Mouse (Mus musculus): Measurements from ENCODE around the gene Pcx. TPM values are rescaled to one million over a fixed set of nuclear protein-coding genes. Genes with fewer than 3 reads are reported as not detected.
A peak's percentile ranks its signal among the peaks of the same experiment; 100 is the strongest.

Gene Pcx
- polyA plus RNA-seq, 1 experiment from 2014 or later, result 53.2 TPM

GRCm38 (mm10) chr19:4556787-4557186 lies 46.5 kb downstream of the Pcx start:
- H3K36me3 ChIP-seq (ENCODE audit: control insufficient read depth, insufficient read depth, low read length), result no peaks in the 10 kb centered on the region
- no peaks in the 10 kb centered on the region for H3K9me3 ChIP-seq (ENCODE audit: control insufficient read depth, low read length)
- ATAC-seq, result no peak
- peak overlapping the region; percentile 52 for H3K27ac ChIP-seq (ENCODE audit: low read depth, low read length)
- H3K4me3 ChIP-seq (ENCODE audit: low read length), result no peak overlapping the region
- no peaks in the 10 kb centered on the region for H3K27me3 ChIP-seq (replicated peaks; ENCODE audit: control insufficient read depth, insufficient read depth, low read length)
- H3K4me2 ChIP-seq (ENCODE audit: low read length), result no peak overlapping the region
- 91% methylated on average over 2 of the region's 2 CpGs for WGBS
- no peak overlapping the region for H3K9ac ChIP-seq (ENCODE audit: low read depth, low read length)
- H3K4me1 ChIP-seq (ENCODE audit: control insufficient read depth, insufficient read depth, low read depth, low read length), result peaks cover 6% of the 10 kb centered on the region; the same call in 1 of the 2 replicates

GRCm38 (mm10) chr19:4557796-4558569 lies 47.7 kb downstream of the Pcx start:
- 48% methylated on average over 8 of the region's 8 CpGs for WGBS
- peak; percentile 95 for ATAC-seq
- Histone ChIP-seq H3K9me3 (ENCODE audit: control insufficient read depth, low read length) (no peaks in the 10 kb centered on the region), H3K4me2 (ENCODE audit: low read length) (no peak overlapping the region), H3K27me3 (replicated peaks; ENCODE audit: control insufficient read depth, insufficient read depth, low read length) (no peaks in the 10 kb centered on the region), H3K36me3 (ENCODE audit: control insufficient read depth, insufficient read depth, low read length) (no peaks in the 10 kb centered on the region), H3K27ac (ENCODE audit: low read depth, low read length) (peak overlapping the region; percentile 77), H3K4me1 (ENCODE audit: control insufficient read depth, insufficient read depth, low read depth, low read length) (peaks cover 6% of the 10 kb centered on the region; the same call in 1 of the 2 replicates), H3K4me3 (ENCODE audit: low read length) (no peak overlapping the region), H3K9ac (ENCODE audit: low read depth, low read length) (no peak overlapping the region)

GRCm38 (mm10) chr19:4558570-4558955 lies 48.3 kb downstream of the Pcx start:
- ATAC-seq, result peak; percentile 66
- Histone ChIP-seq H3K9ac (ENCODE audit: low read depth, low read length) (0 out of 2 replicates have a peak overlapping the region, but pooled peaks have one; percentile 27), H3K9me3 (ENCODE audit: control insufficient read depth, low read length) (no peaks in the 10 kb centered on the region), H3K27me3 (replicated peaks; ENCODE audit: control insufficient read depth, insufficient read depth, low read length) (no peaks in the 10 kb centered on the region), H3K4me1 (ENCODE audit: control insufficient read depth, insufficient read depth, low read depth, low read length) (peaks cover 6% of the 10 kb centered on the region; the same call in 1 of the 2 replicates), H3K27ac (ENCODE audit: low read depth, low read length) (peak overlapping the region; percentile 77), H3K36me3 (ENCODE audit: control insufficient read depth, insufficient read depth, low read length) (no peaks in the 10 kb centered on the region), H3K4me3 (ENCODE audit: low read length) (no peak overlapping the region), H3K4me2 (ENCODE audit: low read length) (no peak overlapping the region)
- 39% methylated on average over 3 of the region's 3 CpGs for WGBS

GRCm38 (mm10) chr19:4559011-4559410 lies 48.7 kb downstream of the Pcx start:
- H3K4me1 ChIP-seq (ENCODE audit: control insufficient read depth, insufficient read depth, low read depth, low read length), result peaks cover 6% of the 10 kb centered on the region; the same call in 1 of the 2 replicates
- H3K27me3 ChIP-seq (replicated peaks; ENCODE audit: control insufficient read depth, insufficient read depth, low read length), result no peaks in the 10 kb centered on the region
- H3K9ac ChIP-seq (ENCODE audit: low read depth, low read length), result no peak overlapping the region
- H3K27ac ChIP-seq (ENCODE audit: low read depth, low read length), result peak overlapping the region; percentile 77
- ATAC-seq, result no peak
- H3K4me3 ChIP-seq (ENCODE audit: low read length), result no peak overlapping the region
- H3K4me2 ChIP-seq (ENCODE audit: low read length), result no peak overlapping the region
- no peaks in the 10 kb centered on the region for H3K36me3 ChIP-seq (ENCODE audit: control insufficient read depth, insufficient read depth, low read length)
- no peaks in the 10 kb centered on the region for H3K9me3 ChIP-seq (ENCODE audit: control insufficient read depth, low read length)
- 58% methylated on average over 3 of the region's 3 CpGs for WGBS

GRCm38 (mm10) chr19:4559588-4559987 lies 49.3 kb downstream of the Pcx start:
- no peaks in the 10 kb centered on the region for H3K27me3 ChIP-seq (replicated peaks; ENCODE audit: control insufficient read depth, insufficient read depth, low read length)
- peaks cover 6% of the 10 kb centered on the region; the same call in 1 of the 2 replicates for H3K4me1 ChIP-seq (ENCODE audit: control insufficient read depth, insufficient read depth, low read depth, low read length)
- no peak overlapping the region for H3K9ac ChIP-seq (ENCODE audit: low read depth, low read length)
- H3K4me3 ChIP-seq (ENCODE audit: low read length), result no peak overlapping the region
- 36% methylated on average over 2 of the region's 2 CpGs for WGBS
- no peaks in the 10 kb centered on the region for H3K9me3 ChIP-seq (ENCODE audit: control insufficient read depth, low read length)
- H3K27ac ChIP-seq (ENCODE audit: low read depth, low read length), result peak overlapping the region; percentile 77
- H3K4me2 ChIP-seq (ENCODE audit: low read length), result no peak overlapping the region
- no peaks in the 10 kb centered on the region for H3K36me3 ChIP-seq (ENCODE audit: control insufficient read depth, insufficient read depth, low read length)
- ATAC-seq, result peak; percentile 65; the same call in 1 of the 2 replicates

- no peak overlapping the region for H3K9ac ChIP-seq (ENCODE audit: low read depth, low read length)
- H3K27ac ChIP-seq (ENCODE audit: low read depth, low read length), result peak overlapping the region; percentile 53
- H3K9me3 ChIP-seq (ENCODE audit: control insufficient read depth, low read length), result no peaks in the 10 kb centered on the region
- 82% methylated on average over 5 of the region's 5 CpGs for WGBS
- no peak overlapping the region for H3K4me3 ChIP-seq (ENCODE audit: low read length)
- H3K4me1 ChIP-seq (ENCODE audit: control insufficient read depth, insufficient read depth, low read depth, low read length), result peaks cover 6% of the 10 kb centered on the region; the same call in 1 of the 2 replicates
- H3K4me2 ChIP-seq (ENCODE audit: low read length), result no peak overlapping the region
- no peaks in the 10 kb centered on the region for H3K36me3 ChIP-seq (ENCODE audit: control insufficient read depth, insufficient read depth, low read length)
- H3K27me3 ChIP-seq (replicated peaks; ENCODE audit: control insufficient read depth, insufficient read depth, low read length), result no peaks in the 10 kb centered on the region
- ATAC-seq, result no peak
Measured at GRCm38 (mm10) chr19:4560205-4560604, 49.9 kb downstream of the Pcx start.

GRCm38 (mm10) chr19:4565678-4566077 lies 55.4 kb downstream of the Pcx start:
- Histone ChIP-seq H3K9ac (ENCODE audit: low read depth, low read length) (no peak overlapping the region), H3K27me3 (replicated peaks; ENCODE audit: control insufficient read depth, insufficient read depth, low read length) (no peaks in the 10 kb centered on the region), H3K4me2 (ENCODE audit: low read length) (no peak overlapping the region), H3K36me3 (ENCODE audit: control insufficient read depth, insufficient read depth, low read length) (no peaks in the 10 kb centered on the region), H3K27ac (ENCODE audit: low read depth, low read length) (no peak overlapping the region), H3K4me1 (ENCODE audit: control insufficient read depth, insufficient read depth, low read depth, low read length) (no peaks in the 10 kb centered on the region), H3K4me3 (ENCODE audit: low read length) (no peak overlapping the region), H3K9me3 (ENCODE audit: control insufficient read depth, low read length) (no peaks in the 10 kb centered on the region)
- 91% methylated on average over 5 of the region's 5 CpGs for WGBS
- no peak for ATAC-seq

GRCm38 (mm10) chr19:4566880-4567279 lies 56.6 kb downstream of the Pcx start:
- WGBS, result 80% methylated on average over 2 of the region's 2 CpGs
- H3K4me1 ChIP-seq (ENCODE audit: control insufficient read depth, insufficient read depth, low read depth, low read length), result no peaks in the 10 kb centered on the region
- no peak overlapping the region for H3K27ac ChIP-seq (ENCODE audit: low read depth, low read length)
- no peaks in the 10 kb centered on the region for H3K27me3 ChIP-seq (replicated peaks; ENCODE audit: control insufficient read depth, insufficient read depth, low read length)
- H3K9ac ChIP-seq (ENCODE audit: low read depth, low read length), result no peak overlapping the region
- ATAC-seq, result no peak
- H3K9me3 ChIP-seq (ENCODE audit: control insufficient read depth, low read length), result no peaks in the 10 kb centered on the region
- H3K36me3 ChIP-seq (ENCODE audit: control insufficient read depth, insufficient read depth, low read length), result no peaks in the 10 kb centered on the region
- no peak overlapping the region for H3K4me2 ChIP-seq (ENCODE audit: low read length)
- H3K4me3 ChIP-seq (ENCODE audit: low read length), result no peak overlapping the region

GRCm38 (mm10) chr19:4567665-4568064 lies 57.4 kb downstream of the Pcx start:
- Histone ChIP-seq H3K9me3 (ENCODE audit: control insufficient read depth, low read length) (no peaks in the 10 kb centered on the region), H3K9ac (ENCODE audit: low read depth, low read length) (no peak overlapping the region), H3K4me3 (ENCODE audit: low read length) (no peak overlapping the region), H3K4me1 (ENCODE audit: control insufficient read depth, insufficient read depth, low read depth, low read length) (no peaks in the 10 kb centered on the region), H3K36me3 (ENCODE audit: control insufficient read depth, insufficient read depth, low read length) (no peaks in the 10 kb centered on the region), H3K27ac (ENCODE audit: low read depth, low read length) (no peak overlapping the region), H3K4me2 (ENCODE audit: low read length) (no peak overlapping the region), H3K27me3 (replicated peaks; ENCODE audit: control insufficient read depth, insufficient read depth, low read length) (no peaks in the 10 kb centered on the region)
- WGBS, result 78% methylated on average over 2 of the region's 2 CpGs
- no peak for ATAC-seq

Data from hindbrain, embryonic 16.5 days (tissue).